Mouse (Mus musculus) heart, postnatal 0 days (tissue): ENCODE measurements at regions not wholly inside any gene's neighbourhood (a gene's known extent, or its start where the extent isn't known, plus 50 kb on each side); places are given as distances from the start of the nearest gene placed in this dataset.

Experiments used
- ATAC-seq: fragments of 200-750 bp; cut with Nextera tagmentation; 2 replicates; pipeline ENCODE4 v1.8.0; 2017; ENCODE audit warnings: low read depth, moderate number of reproducible peaks, moderate library complexity; ENCODE audit not compliant: insufficient read depth
- DNase-seq: peaks from one replicate; pipeline ENCODE4 v3.0.0-alpha.2; 2016; ENCODE audit warnings: low spot score
- H3K27ac ChIP-seq: fragments of 300-500 bp; sonication (generic); 2 replicates; pipeline ENCODE4 v1.5.1; 2014; ENCODE audit warnings: low read depth, mild to moderate bottlenecking
- H3K27me3 ChIP-seq: fragments of 300-500 bp; sonication (generic); 2 replicates; pipeline ENCODE4 v1.6.1; 2014; ENCODE audit warnings: low read length, mixed read lengths; ENCODE audit not compliant: control insufficient read depth, insufficient read depth
- H3K36me3 ChIP-seq: fragments of 300-500 bp; sonication (generic); replicated peaks from 2 replicates; pipeline ENCODE4 v1.6.1; 2014; ENCODE audit warnings: low read length, mixed read lengths; ENCODE audit not compliant: control insufficient read depth, insufficient read depth
- H3K4me1 ChIP-seq: fragments of 300-500 bp; sonication (generic); 2 replicates; pipeline ENCODE4 v1.6.1; 2014; ENCODE audit warnings: antibody characterized with exemption; ENCODE audit not compliant: control insufficient read depth, insufficient read depth
- H3K4me2 ChIP-seq: fragments of 300-500 bp; sonication (generic); 2 replicates; pipeline ENCODE4 v1.6.1; 2014; ENCODE audit warnings: low read depth, mild to moderate bottlenecking, low read length, moderate library complexity
- H3K4me3 ChIP-seq: fragments of 300-500 bp; sonication (generic); 2 replicates; pipeline ENCODE4 v1.5.1; 2014; ENCODE audit warnings: low read depth, low read length
- H3K9ac ChIP-seq: fragments of 300-500 bp; sonication (generic); replicated peaks from 2 replicates; pipeline ENCODE4 v1.6.1; 2014; ENCODE audit warnings: low read depth, low read length, mixed read lengths
- H3K9me3 ChIP-seq: fragments of 300-500 bp; sonication (generic); replicated peaks from 2 replicates; pipeline ENCODE4 v1.6.1; 2016; ENCODE audit warnings: low read length; ENCODE audit not compliant: control insufficient read depth
- CTCF ChIP-seq: IDR thresholded peaks from 2 replicates; pipeline ENCODE4 v1.5.1; 2016; ENCODE audit warnings: antibody characterized with exemption, control low read depth, low read depth
- EP300 ChIP-seq: IDR thresholded peaks from 2 replicates; pipeline ENCODE4 v1.6.1; 2016; ENCODE audit warnings: antibody characterized with exemption, low read depth
- WGBS: fragments of 180-500 bp; shearing (Covaris S2); extraction: QIAGEN DNeasy Blood & Tissue Kit; methylation state at CpG from one replicate; pipeline ENCODE4 v1.1.7; 2014; 5-methylcytosine and 5-hydroxymethylcytosine counted together

DNA sequence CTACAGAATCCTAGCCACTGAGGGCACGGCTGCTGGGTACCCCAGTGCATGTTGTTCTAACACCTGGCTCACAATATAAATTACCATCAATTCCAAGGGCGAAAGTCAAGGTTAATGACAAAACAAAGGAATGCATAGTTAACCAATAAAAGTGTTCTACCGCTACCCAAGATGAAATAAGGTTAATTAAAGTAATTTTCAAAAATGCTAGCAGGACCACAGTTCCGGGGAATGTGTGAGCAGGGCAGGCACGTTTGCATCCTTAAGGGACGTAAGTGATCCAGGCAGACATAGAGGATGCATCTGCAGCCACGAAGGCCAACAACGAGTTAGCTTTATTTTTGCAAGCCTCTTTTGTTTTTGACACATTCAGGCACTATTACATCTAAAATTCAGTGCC lies 220.3 kb upstream of the Nfe2l3 start:
- Histone ChIP-seq H3K4me3 (no peak overlapping the region), H3K9me3 (no peaks in the 10 kb centered on the region), H3K27ac (peak overlapping the region; percentile 75; the same call in 1 of the 2 replicates), H3K36me3 (no peaks in the 10 kb centered on the region), H3K9ac (no peak overlapping the region), H3K4me1 (peaks cover 24% of the 10 kb centered on the region), H3K4me2 (no peak overlapping the region), H3K27me3 (peaks cover 10% of the 10 kb centered on the region; the same call in 1 of the 2 replicates)
- no peak for DNase-seq
- TF ChIP-seq EP300 = no peak
- no peak for ATAC-seq
- 87% methylated on average over 8 of the region's 8 CpGs for WGBS

DNA sequence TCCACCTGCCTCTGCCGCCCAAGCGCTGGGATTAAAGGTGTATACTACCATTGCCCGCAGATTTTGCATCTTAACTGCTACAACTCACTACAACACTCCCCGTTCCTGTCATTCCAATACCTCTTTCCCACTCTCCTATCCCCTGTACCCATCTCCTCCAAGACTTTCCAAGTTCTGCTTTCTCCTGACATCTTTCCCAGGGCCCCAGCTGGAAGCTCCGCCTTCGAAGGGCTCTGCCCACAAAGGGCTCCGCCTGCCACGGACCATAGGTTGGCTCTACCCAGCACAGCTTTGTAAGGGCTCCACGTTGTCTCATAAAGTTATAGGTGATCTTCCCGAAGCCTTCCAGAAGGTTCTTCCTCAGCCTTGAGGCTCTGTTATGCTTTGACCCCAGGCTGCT lies 217.1 kb upstream of the Nfe2l3 start:
- TF ChIP-seq CTCF (no peak), EP300 (no peak)

DNA sequence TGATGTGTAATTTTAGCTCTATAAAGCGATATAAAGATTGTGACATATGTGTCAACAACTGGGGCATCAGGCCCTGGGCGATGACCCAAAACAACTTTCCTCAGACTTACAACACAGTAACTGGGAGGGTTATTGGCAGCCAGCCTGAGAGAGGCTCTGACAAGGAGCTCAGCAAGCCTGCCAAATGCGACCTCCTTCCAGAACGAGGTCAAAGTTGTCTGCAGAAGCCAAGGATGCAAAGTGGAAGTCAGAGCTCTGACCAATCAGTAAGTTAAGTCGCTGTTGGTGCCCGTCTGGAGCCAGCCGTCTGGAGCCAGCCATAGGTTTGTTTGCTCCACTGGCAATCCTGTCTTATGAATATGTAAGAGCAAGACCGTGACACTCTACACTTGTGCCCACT lies 216.0 kb upstream of the Nfe2l3 start:
- Histone ChIP-seq H3K27me3 (no peaks in the 10 kb centered on the region), H3K9me3 (no peaks in the 10 kb centered on the region), H3K4me2 (peak overlapping the region; percentile 17; the same call in 1 of the 2 replicates), H3K27ac (peak overlapping the region; percentile 80), H3K4me3 (no peak overlapping the region), H3K9ac (no peak overlapping the region), H3K36me3 (no peaks in the 10 kb centered on the region), H3K4me1 (peaks cover 16% of the 10 kb centered on the region)
- peak; percentile 96 for DNase-seq
- WGBS = 20% methylated on average over 8 of the region's 8 CpGs
- peak; percentile 45; the same call in 1 of the 2 replicates for TF ChIP-seq EP300
- TF ChIP-seq CTCF = no peak
- ATAC-seq = peak; percentile 89

More for the DNA sequence above, 217.1 kb upstream of the Nfe2l3 start:
- no peak overlapping the region for H3K4me3 ChIP-seq
- no peak overlapping the region for H3K4me2 ChIP-seq
- DNase-seq (no peak), ATAC-seq (no peak)
- no peak overlapping the region for H3K9ac ChIP-seq
- H3K27ac ChIP-seq = peak overlapping the region; percentile 80
- no peaks in the 10 kb centered on the region for H3K36me3 ChIP-seq
- H3K9me3 ChIP-seq = no peaks in the 10 kb centered on the region
- no peaks in the 10 kb centered on the region for H3K27me3 ChIP-seq
- H3K4me1 ChIP-seq = peaks cover 20% of the 10 kb centered on the region
- WGBS = 86% methylated on average over 10 of the region's 10 CpGs

DNA sequence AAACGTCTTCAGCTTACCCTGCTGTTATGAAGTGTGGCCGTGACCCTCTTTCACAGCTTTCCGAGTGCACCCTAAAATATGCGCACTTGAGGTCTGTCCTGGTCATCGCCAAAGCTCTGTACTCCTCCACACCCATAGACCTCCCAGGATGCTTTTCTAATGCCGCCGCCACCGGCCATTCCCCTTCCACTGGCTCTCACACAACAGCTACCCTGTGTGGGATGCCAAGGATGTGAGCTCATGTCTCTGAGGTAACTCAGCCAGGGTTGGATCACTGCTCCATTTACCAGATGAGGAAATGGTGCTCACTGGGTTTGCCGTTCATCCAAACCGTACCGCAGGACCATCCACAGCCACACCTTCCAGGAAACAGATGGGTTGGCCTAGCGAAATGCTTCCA lies 212.8 kb upstream of the Nfe2l3 start:
- no peak overlapping the region for H3K4me2 ChIP-seq
- WGBS = 89% methylated on average over 12 of the region's 12 CpGs
- no peak overlapping the region for H3K4me3 ChIP-seq
- H3K4me1 ChIP-seq = peaks cover 17% of the 10 kb centered on the region
- no peaks in the 10 kb centered on the region for H3K9me3 ChIP-seq
- no peak for TF ChIP-seq EP300
- no peak for TF ChIP-seq CTCF
- H3K9ac ChIP-seq = no peak overlapping the region
- H3K27ac ChIP-seq = no peak overlapping the region
- H3K27me3 ChIP-seq = no peaks in the 10 kb centered on the region
- no peak for ATAC-seq
- no peak for DNase-seq
- no peaks in the 10 kb centered on the region for H3K36me3 ChIP-seq

DNA sequence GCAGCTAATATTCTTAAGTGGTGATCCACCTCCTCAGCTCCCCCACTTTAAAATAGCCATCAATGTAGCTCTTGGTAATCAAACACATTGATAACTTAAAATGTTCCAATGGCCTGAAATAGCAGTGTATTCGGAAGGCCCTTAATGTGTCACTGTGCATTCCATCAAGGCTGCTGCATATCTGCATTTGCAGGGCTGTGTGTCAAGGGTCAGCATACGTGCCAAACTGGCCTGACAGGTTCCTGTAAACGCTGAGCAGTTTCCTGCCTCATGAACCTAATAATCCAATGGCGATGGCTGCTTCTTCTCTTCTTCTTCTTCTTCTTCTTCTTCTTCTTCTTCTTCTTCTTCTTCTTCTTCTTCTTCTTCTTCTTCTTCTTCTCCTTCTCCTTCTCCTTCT lies 211.7 kb upstream of the Nfe2l3 start:
- H3K27me3 ChIP-seq = no peaks in the 10 kb centered on the region
- H3K36me3 ChIP-seq = no peaks in the 10 kb centered on the region
- no peaks in the 10 kb centered on the region for H3K9me3 ChIP-seq
- no peak overlapping the region for H3K4me2 ChIP-seq
- H3K4me1 ChIP-seq = peaks cover 12% of the 10 kb centered on the region
- ATAC-seq (no peak), DNase-seq (no peak)
- H3K27ac ChIP-seq = no peak overlapping the region
- 54% methylated on average over 4 of the region's 4 CpGs for WGBS
- TF ChIP-seq CTCF (no peak), EP300 (no peak)
- no peak overlapping the region for H3K9ac ChIP-seq
- no peak overlapping the region for H3K4me3 ChIP-seq

DNA sequence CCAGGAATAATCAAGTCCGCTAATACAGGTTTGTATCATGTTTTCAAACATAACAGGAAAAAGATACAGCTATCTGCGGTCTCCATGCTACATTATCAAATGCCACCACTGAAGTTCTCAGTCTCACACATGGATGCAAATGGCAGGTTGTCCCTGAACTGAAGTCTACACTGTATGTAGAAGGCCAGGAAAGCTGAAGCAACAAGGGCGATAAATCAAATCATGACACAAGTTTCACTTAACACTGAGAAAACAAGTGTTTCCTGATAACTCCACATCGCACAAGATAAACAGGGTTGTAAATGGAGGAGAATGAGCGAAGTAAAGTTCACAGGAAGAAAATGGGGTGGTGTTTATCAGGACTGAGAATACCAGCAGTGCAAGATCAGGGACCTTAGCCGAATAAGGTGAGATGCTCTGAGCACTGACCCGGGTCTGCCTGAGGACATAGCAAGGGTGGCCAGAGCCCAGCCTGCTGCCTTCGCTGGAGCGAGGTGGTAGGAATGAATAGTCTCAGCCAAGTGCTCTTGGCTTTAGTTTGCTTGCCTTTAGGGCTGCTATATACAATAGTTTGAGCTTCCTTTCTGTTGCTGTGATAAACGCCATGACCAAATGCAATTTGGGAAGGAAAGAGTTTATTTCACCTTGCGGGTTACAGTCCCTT lies 196.3 kb upstream of the Nfe2l3 start:
- H3K4me2 ChIP-seq = no peak overlapping the region
- H3K9ac ChIP-seq = no peak overlapping the region
- no peak overlapping the region for H3K4me3 ChIP-seq
- WGBS = 47% methylated on average over 11 of the region's 11 CpGs
- no peak overlapping the region for H3K27ac ChIP-seq
- DNase-seq (no peak), ATAC-seq (no peak)
- no peaks in the 10 kb centered on the region for H3K4me1 ChIP-seq
- H3K9me3 ChIP-seq = peaks cover 3% of the 10 kb centered on the region; the same call in 1 of the 2 replicates
- H3K36me3 ChIP-seq = no peaks in the 10 kb centered on the region
- no peaks in the 10 kb centered on the region for H3K27me3 ChIP-seq
- TF ChIP-seq EP300 (no peak), CTCF (no peak)
